In the genomic region with DNA sequence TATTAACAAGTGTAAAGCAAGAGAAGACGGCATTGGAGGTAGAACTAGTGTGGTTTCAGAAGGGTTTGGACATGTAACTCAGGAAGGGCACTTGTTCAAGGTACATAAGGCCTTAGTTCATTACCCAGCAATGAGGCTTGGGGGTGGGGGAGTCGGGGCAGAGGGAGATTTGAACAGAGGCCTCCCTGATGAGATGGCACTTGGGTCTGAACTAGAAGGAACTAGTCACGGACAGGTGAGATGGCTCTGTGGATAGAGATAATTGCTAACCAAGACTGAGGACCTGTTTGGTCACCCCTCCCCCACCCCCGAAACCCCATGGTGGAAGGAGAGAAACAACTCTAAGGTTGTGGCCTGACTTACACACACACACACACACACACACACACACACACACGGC, we compare ENCODE assay signal across 8 mouse cellular contexts. TPM values are rescaled to one million over a fixed set of nuclear protein-coding genes. Genes with fewer than 3 reads are reported as not detected.
A peak's percentile ranks its signal among the peaks of the same experiment; 100 is the strongest.
DNase-seq lines count a peak whose midpoint lies in the region; ATAC-seq and TF ChIP-seq lines count a peak whose summit lies in the region.
"Had no signal": no experiment of that assay in that cellular context is flagged by ENCODE, and none has a peak within 500 bp of the region (broad histone marks: within the 10 kb centered on the region; RNA-seq: fewer than 3 reads in every experiment).

No protein-coding gene starts in this region.

- no peak for ATAC-seq in forebrain, embryonic 15.5 days (replicated peaks)
- ATAC-seq in liver, embryonic 16.5 days (ENCODE audit: low read depth), result no peak

- peak overlapping the region; percentile 55; the same call in 1 of the 2 replicates for H3K9ac ChIP-seq in forebrain, embryonic 15.5 days (replicated peaks)
- H3K9ac ChIP-seq in liver, embryonic 16.5 days (ENCODE audit: low read depth, low read length), result peak overlapping the region; percentile 92

- H3K27me3 ChIP-seq in E14TG2a.4 (ENCODE audit: insufficient read depth, low read length), result peaks cover 6% of the 10 kb centered on the region; the same call in 1 of the 2 replicates
- no peaks in the 10 kb centered on the region for H3K27me3 ChIP-seq in forebrain, embryonic 15.5 days
- H3K27me3 ChIP-seq in liver, embryonic 16.5 days (ENCODE audit: control insufficient read depth, insufficient read depth, low read depth, low read length), result no peaks in the 10 kb centered on the region

- peaks cover 42% of the 10 kb centered on the region for H3K4me1 ChIP-seq in E14TG2a.4 (replicated peaks; ENCODE audit: low read depth, low read length)
- H3K4me1 ChIP-seq in forebrain, embryonic 15.5 days, result peaks cover 22% of the 10 kb centered on the region
- peaks cover 24% of the 10 kb centered on the region for H3K4me1 ChIP-seq in liver, embryonic 16.5 days (ENCODE audit: control insufficient read depth, low read depth, low read length)

- H3K27ac ChIP-seq in forebrain, embryonic 15.5 days (replicated peaks), result no peak overlapping the region
- no peak overlapping the region for H3K27ac ChIP-seq in liver, embryonic 16.5 days (ENCODE audit: low read length)

- DNase-seq in 3T3-L1 (ENCODE audit: low read depth, low spot score), result peak; percentile 20
- no peak for DNase-seq in right cerebral cortex, postnatal 10 days (ENCODE audit: low spot score in 2 of 2)
- DNase-seq in layer of hippocampus, adult 9-11 months, result no peak
- no peak for DNase-seq in cerebellum, adult 11-12 months
- DNase-seq: cerebellum, postnatal 36 days had no signal

- peaks cover 44% of the 10 kb centered on the region for H3K36me3 ChIP-seq in E14TG2a.4 (ENCODE audit: insufficient read depth, low read length)
- H3K36me3 ChIP-seq in forebrain, embryonic 15.5 days, result no peaks in the 10 kb centered on the region
- peaks cover 32% of the 10 kb centered on the region for H3K36me3 ChIP-seq in liver, embryonic 16.5 days (ENCODE audit: control insufficient read depth, insufficient read depth)

- peak overlapping the region; percentile 93 for H3K4me3 ChIP-seq in E14TG2a.4 (replicated peaks; ENCODE audit: low read length)
- peak overlapping the region; percentile 78 for H3K4me3 ChIP-seq in forebrain, embryonic 15.5 days
- peak overlapping the region; percentile 91 for H3K4me3 ChIP-seq in liver, embryonic 16.5 days (ENCODE audit: low read depth, low read length)

- H3K4me2 ChIP-seq in forebrain, embryonic 15.5 days (replicated peaks), result peak overlapping the region; percentile 61
- peak overlapping the region; percentile 54 for H3K4me2 ChIP-seq in liver, embryonic 16.5 days (ENCODE audit: low read depth, low read length)

- no peak for TF ChIP-seq CTCF in E14TG2a.4 (conservative IDR thresholded peaks at IDR 0.05; ENCODE audit: low read length)

- 39% methylated on average over 5 of the region's 5 CpGs for WGBS in forebrain, embryonic 15.5 days
- 21% methylated on average over 5 of the region's 5 CpGs for WGBS in liver, embryonic 16.5 days (ENCODE audit: insufficient replicate concordance)

- H3K9me3 ChIP-seq in E14TG2a.4 (ENCODE audit: low read length), result no peaks in the 10 kb centered on the region
- no peaks in the 10 kb centered on the region for H3K9me3 ChIP-seq in forebrain, embryonic 15.5 days
- H3K9me3 ChIP-seq in liver, embryonic 16.5 days (replicated peaks; ENCODE audit: control insufficient read depth, low read length), result no peaks in the 10 kb centered on the region

RNA-seq across cellular contexts. Expression of gene Bub1b, which starts 1.1 kb away (rescaled TPM):
- 42.9 and 46.0 TPM in 2 replicates for polyA plus RNA-seq in forebrain, embryonic 15.5 days (2015; fragmentation: Nextera tagmentation; extraction: Ambion mirVana)
- polyA plus RNA-seq in liver, embryonic 16.5 days (2015; fragmentation: Nextera tagmentation; extraction: Ambion mirVana), result 40.6 and 42.3 TPM in 2 replicates

RNA-seq across cellular contexts. Expression of gene Bmf, which starts 49.6 kb away (rescaled TPM):
- polyA plus RNA-seq in forebrain, embryonic 15.5 days (2015; fragmentation: Nextera tagmentation; extraction: Ambion mirVana), result 1.3 and 1.8 TPM in 2 replicates
- polyA plus RNA-seq in liver, embryonic 16.5 days (2015; fragmentation: Nextera tagmentation; extraction: Ambion mirVana), result 0.59 and 0.62 TPM in 2 replicates
